Mouse (Mus musculus): Measurements from ENCODE around the gene Xpnpep3. TPM values are rescaled to one million over a fixed set of nuclear protein-coding genes. Genes with fewer than 3 reads are reported as not detected.

Gene Xpnpep3
- 20.6 TPM for polyA plus RNA-seq (2014; fragmentation: Illumina TruSeq; extraction: RNeasy Lipid Tissue Mini Kit (QIAGEN cat#74804); ENCODE audit: low read depth, low replicate concordance)

DNA sequence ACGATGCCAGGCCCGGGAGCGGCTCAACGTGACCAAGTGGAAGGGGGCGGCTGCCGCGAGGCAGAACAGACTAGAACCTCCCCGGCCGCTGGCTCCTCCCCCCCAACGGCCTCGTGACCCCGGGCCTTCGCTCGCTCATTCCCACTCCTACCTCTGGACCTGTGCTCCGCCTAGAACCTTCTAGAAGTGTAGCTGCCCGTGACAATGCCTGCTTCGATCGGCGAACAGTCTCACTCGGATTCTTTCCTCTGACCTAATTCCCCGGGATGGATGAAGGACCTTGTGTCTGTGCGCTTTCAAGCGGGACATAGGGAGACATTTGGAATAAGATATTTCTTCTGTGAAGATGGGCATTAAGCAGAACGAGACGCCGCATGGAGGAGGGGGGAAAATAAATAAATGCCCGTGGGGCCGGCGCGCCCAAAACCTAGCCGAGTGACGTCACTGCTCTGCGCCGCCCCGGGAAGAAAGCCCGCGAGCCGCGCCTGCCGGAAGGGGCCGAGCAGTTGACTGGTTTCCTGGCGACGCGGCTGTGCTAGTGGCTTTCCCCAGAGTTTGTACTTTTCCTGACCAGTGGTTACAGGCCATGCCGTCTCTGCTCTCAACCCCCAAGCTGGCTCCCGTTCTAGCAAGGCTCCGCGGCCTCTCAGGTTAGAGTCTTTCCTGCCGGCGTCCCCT, at the start of gene Xpnpep3, which contains the start of gene St13:
Xpnpep3 (plus strand) TSS at position 501 of the 678 bp plus-strand sequence.
St13 (minus strand) TSS at position 440 of the 678 bp plus-strand sequence.

DNA sequence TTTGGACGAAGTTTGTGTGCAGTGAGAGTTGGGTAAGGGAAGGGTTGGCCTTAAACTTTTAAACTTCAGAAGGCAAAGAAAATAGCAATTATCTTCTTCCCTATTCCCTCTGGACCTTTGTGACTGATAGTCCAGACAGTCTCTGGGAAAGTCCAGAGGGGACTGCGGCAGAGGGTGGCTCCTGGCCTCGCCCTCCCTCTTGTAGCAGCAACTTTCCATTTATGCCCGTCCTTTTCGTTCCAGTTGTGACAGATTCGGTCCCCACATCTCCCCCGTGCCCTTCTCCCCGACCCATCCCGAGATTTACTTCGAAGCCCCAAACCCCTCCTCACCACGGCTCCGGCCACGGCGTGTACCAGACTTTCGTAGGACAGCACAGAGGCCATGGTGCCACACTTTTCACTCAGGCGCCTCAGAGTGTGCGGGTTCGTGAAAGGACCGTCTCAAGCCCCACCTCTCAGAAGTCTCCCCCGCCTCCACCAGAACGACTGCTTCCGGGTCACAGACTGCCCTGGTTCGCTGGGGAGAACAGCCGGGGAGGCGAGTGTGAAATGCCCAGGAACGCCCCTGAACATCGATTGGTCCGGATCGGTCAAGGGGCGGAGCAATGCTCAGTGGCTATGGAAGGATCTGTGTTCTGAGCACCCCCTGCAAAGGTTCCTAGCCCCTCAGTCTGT, 39.5 kb upstream of the Xpnpep3 start, which contains the start of gene Slc25a17:
Slc25a17 (minus strand) TSS at position 468 of the 677 bp plus-strand sequence.

DNA sequence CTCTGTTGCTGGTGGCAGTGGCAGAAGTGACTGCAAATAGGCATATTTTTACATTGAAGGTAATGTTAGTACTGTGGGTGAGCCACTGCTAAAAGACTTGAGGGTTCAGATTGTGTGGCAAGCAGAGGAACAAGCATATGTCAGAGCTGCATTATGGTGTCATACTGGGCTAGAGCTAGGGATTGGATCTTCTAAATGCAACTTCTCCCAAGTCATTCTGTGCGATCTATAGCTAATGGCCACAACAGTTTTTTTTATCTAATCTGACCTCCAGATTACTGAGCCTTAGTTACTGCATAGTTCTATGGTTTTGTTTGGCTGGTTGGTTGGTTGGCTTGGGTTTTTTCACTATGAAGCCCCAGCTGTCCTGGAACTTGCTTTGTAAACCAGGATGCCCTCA, 8.3 kb downstream of the Xpnpep3 start, which contains the start of gene Dnajb7:
Dnajb7 (minus strand) TSS at position 101 of the 400 bp plus-strand sequence.

DNA sequence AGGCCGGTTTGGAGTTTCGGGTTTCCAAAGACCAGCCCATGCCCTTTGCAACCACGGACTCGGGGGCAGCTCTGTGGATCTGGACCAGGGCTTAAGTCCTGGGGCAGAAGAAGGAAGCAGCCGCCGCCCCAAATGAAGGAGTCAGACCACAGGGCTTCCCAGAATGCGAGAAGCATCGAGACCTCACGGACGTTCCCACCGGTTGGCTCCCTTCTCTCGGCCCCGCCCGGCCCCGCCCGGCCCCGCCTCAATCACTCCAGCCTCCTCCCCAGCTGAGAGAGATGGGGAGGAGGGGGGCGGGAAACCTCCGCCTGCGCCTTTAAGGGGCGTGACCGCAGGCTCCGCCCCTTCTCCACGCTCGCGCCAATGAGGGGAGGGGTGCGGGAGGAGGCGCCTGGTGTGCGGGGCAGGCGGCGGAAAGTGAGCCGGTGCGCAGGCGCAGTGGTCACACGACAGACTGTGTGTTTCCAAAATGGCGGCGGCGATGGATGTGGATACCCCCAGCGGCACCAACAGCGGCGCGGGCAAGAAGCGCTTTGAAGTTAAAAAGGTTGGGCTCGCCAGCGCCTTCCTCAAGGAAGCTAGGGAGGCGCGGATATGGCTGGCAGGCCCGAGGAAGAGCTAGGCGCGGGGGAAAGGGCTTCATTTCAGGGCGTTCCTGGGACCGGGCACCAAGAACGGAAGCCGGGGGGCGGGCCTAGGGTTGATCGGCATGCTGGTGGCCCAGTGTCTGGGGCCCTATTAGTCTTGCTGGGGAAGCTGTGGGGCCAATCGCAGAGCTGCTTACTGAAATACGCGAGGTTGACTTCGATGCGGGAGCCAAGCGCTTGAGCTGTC, 66.2 kb downstream of the Xpnpep3 start, which contains the start of gene Rbx1:
Rbx1 (plus strand) TSS at position 396 of the 837 bp plus-strand sequence.

Other genes with a start within 250 kb of the Xpnpep3 start
- gene Mrtfa, start 209.4 kb upstream of the Xpnpep3 start, polyA plus RNA-seq (2014; fragmentation: Illumina TruSeq; extraction: RNeasy Lipid Tissue Mini Kit (QIAGEN cat#74804); ENCODE audit: low read depth, low replicate concordance) = 2.2 TPM
- not detected for gene Mchr1, start 164.6 kb upstream of the Xpnpep3 start, polyA plus RNA-seq (2014; fragmentation: Illumina TruSeq; extraction: RNeasy Lipid Tissue Mini Kit (QIAGEN cat#74804); ENCODE audit: low read depth, low replicate concordance)
- 137 TPM for gene Slc25a17, start 39.3 kb upstream of the Xpnpep3 start, polyA plus RNA-seq (2014; fragmentation: Illumina TruSeq; extraction: RNeasy Lipid Tissue Mini Kit (QIAGEN cat#74804); ENCODE audit: low read depth, low replicate concordance)
- 639 TPM for gene St13, start 61 bp upstream of the Xpnpep3 start, polyA plus RNA-seq (2014; fragmentation: Illumina TruSeq; extraction: RNeasy Lipid Tissue Mini Kit (QIAGEN cat#74804); ENCODE audit: low read depth, low replicate concordance)
- gene Dnajb7, start 8.2 kb downstream of the Xpnpep3 start, polyA plus RNA-seq (2014; fragmentation: Illumina TruSeq; extraction: RNeasy Lipid Tissue Mini Kit (QIAGEN cat#74804); ENCODE audit: low read depth, low replicate concordance) = not detected
- 120 TPM for gene Rbx1, start 66.2 kb downstream of the Xpnpep3 start, polyA plus RNA-seq (2014; fragmentation: Illumina TruSeq; extraction: RNeasy Lipid Tissue Mini Kit (QIAGEN cat#74804); ENCODE audit: low read depth, low replicate concordance)
- gene Ep300, start 185.2 kb downstream of the Xpnpep3 start, polyA plus RNA-seq (2014; fragmentation: Illumina TruSeq; extraction: RNeasy Lipid Tissue Mini Kit (QIAGEN cat#74804); ENCODE audit: low read depth, low replicate concordance) = 78.9 TPM

All from adrenal gland, adult 10 weeks (tissue).